10 mouse cellular contexts compared by ENCODE assay signal in the genomic region with DNA sequence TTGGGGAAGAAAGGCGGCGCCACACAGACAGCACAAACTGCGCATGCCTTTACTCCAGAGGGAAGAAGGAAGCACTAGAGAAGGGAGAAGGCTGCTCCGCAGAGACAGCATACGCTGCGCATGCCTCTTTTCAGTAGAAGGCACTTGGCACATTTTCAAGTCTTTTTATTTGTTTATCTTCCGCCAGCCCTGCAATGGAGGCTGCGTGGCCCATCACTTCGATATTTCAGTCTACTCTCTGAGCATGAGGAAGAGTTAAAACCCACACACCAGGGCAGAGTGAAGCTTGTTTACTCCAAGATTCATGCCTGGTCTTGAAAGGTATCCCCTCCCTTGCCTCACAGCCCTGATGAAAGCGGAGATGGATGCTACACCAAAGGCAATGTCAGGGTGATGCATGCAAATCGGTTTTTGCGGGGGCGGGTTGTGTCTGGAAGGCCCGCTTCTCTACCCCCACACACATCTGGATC.
DNase-seq lines count a peak whose midpoint lies in the region; ATAC-seq and TF ChIP-seq lines count a peak whose summit lies in the region.
"Had no signal": no experiment of that assay in that cellular context is flagged by ENCODE, and none has a peak within 500 bp of the region (broad histone marks: within the 10 kb centered on the region; RNA-seq: fewer than 3 reads in every experiment).

No protein-coding gene starts in this region.

- intact Hi-C loops in left cerebral cortex, adult 2 months (cut with DNase I), result no loop called here

- H3K9ac ChIP-seq in heart, embryonic 12.5 days, result no peak overlapping the region
- H3K9ac ChIP-seq: liver, embryonic 13.5 days had no signal

- no peaks in the 10 kb centered on the region for H3K27me3 ChIP-seq in heart, embryonic 12.5 days (replicated peaks)
- no peaks in the 10 kb centered on the region for H3K27me3 ChIP-seq in testis, adult 2 months (ENCODE audit: control insufficient read depth, insufficient read depth, low read length)
- H3K27me3 ChIP-seq: liver, embryonic 13.5 days had no signal

- no peaks in the 10 kb centered on the region for H3K9me3 ChIP-seq in heart, embryonic 12.5 days (replicated peaks)
- H3K9me3 ChIP-seq: liver, embryonic 13.5 days had no signal

- WGBS in heart, embryonic 12.5 days, result 59% methylated on average over 14 of the region's 14 CpGs

- no peak overlapping the region for H3K27ac ChIP-seq in left cerebral cortex, adult 2 months
- no peak overlapping the region for H3K27ac ChIP-seq in heart, embryonic 12.5 days (ENCODE audit: poor library complexity, severe bottlenecking)
- H3K27ac ChIP-seq in testis, adult 2 months (ENCODE audit: control insufficient read depth, insufficient read depth, low read depth, low read length), result no peak overlapping the region
- H3K27ac ChIP-seq: liver, embryonic 13.5 days had no signal

- TF ChIP-seq CTCF in left cerebral cortex, adult 2 months (IDR thresholded peaks at IDR 0.05), result no peak
- TF ChIP-seq CTCF in testis, adult 2 months (IDR thresholded peaks at IDR 0.05; ENCODE audit: control insufficient read depth, insufficient read depth, insufficient replicate concordance, low read depth, low read length), result no peak

- H3K36me3 ChIP-seq in heart, embryonic 12.5 days, result no peaks in the 10 kb centered on the region
- no peaks in the 10 kb centered on the region for H3K36me3 ChIP-seq in testis, adult 2 months (ENCODE audit: control insufficient read depth, insufficient read depth, low read length)
- H3K36me3 ChIP-seq: liver, embryonic 13.5 days had no signal

- peak overlapping the region; percentile 23 for H3K4me2 ChIP-seq in heart, embryonic 12.5 days
- H3K4me2 ChIP-seq: liver, embryonic 13.5 days had no signal

- H3K4me3 ChIP-seq in left cerebral cortex, adult 2 months, result no peak overlapping the region
- H3K4me3 ChIP-seq in heart, embryonic 12.5 days, result no peak overlapping the region
- H3K4me3 ChIP-seq in testis, adult 2 months (ENCODE audit: control insufficient read depth, low read depth, low read length), result peak overlapping the region; percentile 30
- H3K4me3 ChIP-seq: liver, embryonic 13.5 days had no signal

- TF ChIP-seq POLR2A in testis, adult 2 months (IDR thresholded peaks at IDR 0.05; ENCODE audit: control insufficient read depth, low read depth, low read length), result no peak

- no peak for ATAC-seq in heart, embryonic 12.5 days (ENCODE audit: insufficient number of reproducible peaks, low FRiP score)
- no peak for ATAC-seq in megakaryocyte, adult 5-6 weeks (ENCODE audit: poor library complexity, severe bottlenecking)

- no peaks in the 10 kb centered on the region for H3K4me1 ChIP-seq in heart, embryonic 12.5 days (replicated peaks)
- peaks cover 2% of the 10 kb centered on the region for H3K4me1 ChIP-seq in testis, adult 2 months (ENCODE audit: control insufficient read depth, insufficient read depth, low read length)
- H3K4me1 ChIP-seq: liver, embryonic 13.5 days had no signal

- peak; percentile 7 to 10 for DNase-seq in left cerebral cortex, adult 8-10 months (ENCODE audit: low spot score in 2 of 2)
- no peak for DNase-seq in left cerebral cortex, adult 2 months (ENCODE audit: extremely low spot score in 1 of 2, low spot score in 2 of 2)
- peak; percentile 24 to 45 for DNase-seq in kidney, postnatal 25 days
- no peak for DNase-seq in cerebellum, postnatal 36 days
- DNase-seq in natural killer cell, adult 2 months (ENCODE audit: low spot score in 2 of 2), result no peak
- DNase-seq: liver, embryonic 13.5 days; right cerebral cortex, postnatal 14 days had no signal

Comparison
In these comparisons a context has a peak if more than half of its experiments do, and no peak if none do; other contexts are left out.
1. DNase-seq: peak in left cerebral cortex, adult 8-10 months (2 of 2) and kidney, postnatal 25 days (2 of 2); none in left cerebral cortex, adult 2 months (0 of 2), cerebellum, postnatal 36 days (0 of 2) and natural killer cell, adult 2 months (0 of 2).